Mouse (Mus musculus): ENCODE measurements around the gene Megf6.

DNA sequence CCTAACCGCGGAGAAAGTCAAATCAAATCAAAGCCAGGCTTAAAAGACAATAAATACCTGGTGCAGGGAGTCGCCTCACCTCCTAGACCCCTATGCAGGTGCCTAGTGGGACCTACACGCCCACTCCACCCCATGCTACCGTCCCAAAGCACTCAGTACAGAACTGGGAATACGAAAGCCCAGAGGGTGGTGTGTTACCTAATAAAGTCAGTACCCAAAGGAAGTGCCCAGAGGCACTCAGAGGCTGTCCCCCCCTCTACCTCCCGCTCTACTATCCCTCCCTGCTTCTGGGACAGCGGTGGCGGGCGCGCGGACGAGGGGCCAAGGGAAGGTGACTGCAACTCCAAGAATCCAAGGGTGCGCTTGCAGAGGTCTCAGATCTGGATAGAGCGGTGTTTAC, 509 bp upstream of the Megf6 start:
- TF ChIP-seq CTCF (IDR thresholded peaks at IDR 0.05; ENCODE audit: low read depth): no peak
- TF ChIP-seq EP300 (optimal IDR thresholded peaks at IDR 0.05): no peak
